Mouse (Mus musculus) hindlimb bud, embryonic 11.5 days (tissue): ENCODE measurements around the gene Ank3.

Experiments
- DNase-seq: peaks from one replicate; pipeline ENCODE4 v3.0.0-alpha.2; 2012; ENCODE audit warnings: low read depth, low spot score; ENCODE audit errors: extremely low spot score

The Ank3 gene

GRCm38 (mm10) chr10:69471841-69472240 lies 73.3 kb downstream of the Ank3 start:
- DNase-seq = no peak

DNA sequence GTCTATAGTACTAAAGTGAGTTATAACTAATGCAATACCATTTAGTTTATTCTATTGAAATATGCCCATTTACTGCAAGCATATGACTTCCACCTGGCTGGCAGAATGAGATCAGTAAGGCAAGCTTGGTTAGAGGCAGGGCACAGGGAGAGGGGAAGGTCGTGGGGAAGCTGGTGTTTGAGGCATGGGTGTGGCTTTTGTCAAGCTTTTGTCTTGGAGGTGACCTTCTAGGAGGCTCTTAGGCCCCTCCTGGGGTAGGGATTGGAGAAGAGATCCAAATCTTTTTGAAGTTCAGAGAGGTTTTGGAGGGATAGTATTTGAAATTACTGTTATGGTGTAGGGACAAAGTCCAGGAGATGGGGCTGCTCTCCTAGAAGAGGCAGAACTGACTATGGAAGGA lies 78.3 kb downstream of the Ank3 start:
- DNase-seq = no peak

- no peak for DNase-seq
Observed at GRCm38 (mm10) chr10:69477656-69478055, 79.1 kb downstream of the Ank3 start.

DNA sequence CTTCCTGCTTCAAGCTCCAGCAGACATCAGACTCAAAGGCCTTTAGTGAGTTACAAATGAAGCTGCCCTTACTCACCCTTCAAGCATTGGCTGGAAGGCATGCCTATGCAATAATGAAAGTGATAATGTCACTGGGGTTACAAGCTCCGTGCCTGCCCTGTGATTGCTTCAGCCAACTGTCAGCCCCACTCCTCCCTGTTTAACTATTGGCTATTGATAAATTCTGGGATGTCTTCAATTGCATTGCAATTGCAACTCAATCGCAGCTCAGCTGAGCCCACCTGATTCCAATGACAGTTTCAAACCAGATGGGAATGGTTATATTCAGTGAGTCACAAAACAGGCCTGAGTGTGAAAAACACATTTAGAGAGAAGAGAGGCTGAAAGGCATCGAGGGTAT lies 80.3 kb downstream of the Ank3 start:
- no peak for DNase-seq

DNA sequence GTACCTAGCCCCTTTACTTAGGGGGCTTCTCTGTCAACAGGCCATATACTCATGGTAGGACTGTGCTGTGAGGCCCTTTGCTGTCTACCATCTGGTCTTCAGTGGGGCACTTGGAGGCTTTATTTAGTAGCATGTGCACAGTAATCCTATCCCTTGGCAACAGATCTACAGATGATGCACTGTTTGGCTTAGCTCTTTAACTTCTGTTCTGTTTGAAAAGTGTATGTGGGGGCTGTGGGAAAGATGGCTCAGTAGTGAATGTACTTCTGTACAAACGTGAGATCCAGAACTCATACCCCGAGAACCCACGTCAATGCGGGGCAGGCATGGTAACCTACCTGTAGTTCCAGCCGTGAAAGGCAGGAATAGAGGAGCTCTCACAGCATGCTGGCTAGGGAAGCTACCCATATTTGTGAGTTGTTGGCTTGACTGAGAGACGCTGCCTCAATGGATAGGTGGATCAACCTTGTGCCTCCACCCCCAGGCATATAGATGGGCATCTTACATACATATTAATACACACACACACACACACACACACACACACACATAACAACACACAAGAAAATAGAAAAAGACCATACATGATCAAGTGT lies 86.7 kb downstream of the Ank3 start:
- DNase-seq = no peak

DNA sequence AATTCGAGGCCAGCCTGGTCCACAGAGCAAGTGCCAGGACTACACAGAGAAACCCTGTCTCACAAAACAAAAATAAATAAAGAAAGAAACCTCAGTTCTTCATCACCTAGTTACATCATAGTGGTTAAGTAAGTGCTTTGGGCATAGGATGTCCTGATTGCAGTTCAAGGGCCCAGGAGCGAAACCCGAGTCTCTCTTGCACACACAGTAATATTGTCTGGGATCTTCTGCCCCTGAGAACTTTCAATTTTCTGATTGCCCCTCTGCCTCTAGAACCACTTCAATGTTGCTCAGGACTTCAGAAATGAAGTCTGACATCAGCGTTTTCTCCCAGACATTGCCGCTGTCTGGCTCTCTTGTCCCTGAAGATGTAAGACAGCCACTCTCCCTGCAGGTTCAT lies 91.6 kb downstream of the Ank3 start:
- DNase-seq = no peak

GRCm38 (mm10) chr10:69491975-69492374 lies 93.4 kb downstream of the Ank3 start:
- DNase-seq = no peak

DNA sequence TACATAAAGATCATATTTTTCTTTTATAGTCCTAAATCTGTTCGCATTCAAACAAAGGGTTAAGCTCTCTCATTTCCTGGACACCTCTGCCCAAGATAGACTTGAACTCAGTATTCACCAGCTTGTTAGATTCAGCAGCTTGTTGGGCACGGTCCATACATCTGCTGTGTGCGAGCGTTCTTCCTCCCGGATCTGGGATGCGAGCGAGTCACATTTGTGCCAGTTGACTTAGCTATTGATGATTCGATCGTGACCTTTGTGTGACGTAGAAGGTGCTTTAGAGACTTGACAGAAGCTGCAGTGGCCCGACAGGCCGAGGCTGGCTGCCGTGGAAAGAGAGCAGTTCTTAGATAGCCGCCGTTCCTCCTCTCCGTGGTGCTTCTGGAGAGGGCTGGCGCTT lies 98.8 kb downstream of the Ank3 start:
- DNase-seq = no peak

DNA sequence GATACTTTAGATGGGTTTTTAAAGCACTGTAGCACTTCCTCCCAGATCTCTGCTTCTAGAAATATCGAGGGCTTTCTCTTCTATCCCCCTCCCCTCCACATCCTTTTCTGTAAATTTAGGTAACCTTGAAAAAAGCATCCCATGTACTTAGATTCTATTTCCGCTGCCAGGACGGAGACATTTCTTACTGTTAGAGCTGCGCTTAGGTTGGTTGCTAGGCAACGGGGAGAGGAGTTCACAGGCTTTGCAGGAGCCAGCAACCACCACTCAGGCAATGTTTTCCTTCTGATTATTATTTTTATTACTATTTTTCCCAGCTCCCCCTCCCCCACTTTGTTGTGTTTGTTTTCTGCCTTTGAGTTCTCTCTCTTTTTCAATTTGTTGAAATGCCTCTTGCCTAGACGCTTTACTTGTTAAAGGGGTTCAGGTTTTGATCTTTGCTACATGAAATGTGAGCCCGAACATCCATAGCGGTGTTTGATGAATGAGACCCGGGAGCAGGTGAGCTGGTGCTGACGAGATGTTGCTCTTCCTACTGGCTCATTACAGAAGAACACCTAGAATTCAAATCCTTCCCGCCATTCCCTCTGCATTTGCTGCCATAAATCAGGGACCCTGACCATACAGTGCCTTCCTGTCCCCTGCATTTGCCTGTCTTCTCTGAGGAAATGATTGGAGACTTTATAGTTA lies 101.7 kb downstream of the Ank3 start:
- no peak for DNase-seq

GRCm38 (mm10) chr10:69503791-69504190 lies 105.2 kb downstream of the Ank3 start:
- DNase-seq = no peak

- DNase-seq = no peak
Observed at GRCm38 (mm10) chr10:69507719-69508118, 109.1 kb downstream of the Ank3 start.

DNA sequence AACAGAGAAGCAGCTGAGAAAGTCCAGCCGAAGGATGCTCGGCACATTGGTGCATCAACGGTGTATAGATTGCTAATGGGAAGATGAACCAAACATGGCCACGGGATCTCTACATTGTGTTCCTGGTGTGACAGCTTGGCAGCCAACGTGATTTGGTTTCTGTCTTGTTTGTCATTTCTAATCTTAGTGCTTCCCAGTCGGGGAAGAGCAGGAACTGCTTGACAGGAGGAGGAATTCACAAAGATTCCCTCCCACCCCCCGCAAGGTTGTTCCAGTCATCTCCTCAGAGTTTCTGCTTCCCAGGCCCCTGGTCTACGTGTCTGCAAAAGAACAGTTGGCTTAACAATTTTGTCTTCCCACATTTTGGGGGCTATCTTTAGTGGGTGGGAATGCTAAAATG lies 111.8 kb downstream of the Ank3 start:
- no peak for DNase-seq

GRCm38 (mm10) chr10:69511234-69511633 lies 112.7 kb downstream of the Ank3 start:
- DNase-seq = no peak

DNA sequence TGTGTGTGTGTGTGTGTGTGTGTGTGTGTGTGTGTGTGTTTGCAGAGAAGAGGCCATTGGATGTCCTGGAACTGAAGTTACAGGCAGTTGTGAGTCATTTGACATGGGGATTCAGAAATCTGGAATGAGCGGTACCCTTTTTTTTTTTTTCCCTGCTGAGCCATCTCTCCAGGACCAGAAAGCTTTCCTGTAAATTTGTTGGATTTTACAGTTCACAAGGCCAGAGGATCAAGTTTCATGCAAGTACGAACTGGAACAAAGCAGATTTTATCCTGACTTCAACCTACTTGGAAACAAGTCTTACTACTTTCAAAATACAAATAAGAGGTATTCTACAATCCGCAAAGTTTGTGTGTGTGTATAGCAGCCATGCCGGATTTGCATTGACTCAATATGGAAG lies 123.4 kb downstream of the Ank3 start:
- no peak for DNase-seq

GRCm38 (mm10) chr10:69523202-69523601 lies 124.6 kb downstream of the Ank3 start:
- DNase-seq = no peak

GRCm38 (mm10) chr10:69527318-69527717 lies 128.7 kb downstream of the Ank3 start:
- no peak for DNase-seq

DNA sequence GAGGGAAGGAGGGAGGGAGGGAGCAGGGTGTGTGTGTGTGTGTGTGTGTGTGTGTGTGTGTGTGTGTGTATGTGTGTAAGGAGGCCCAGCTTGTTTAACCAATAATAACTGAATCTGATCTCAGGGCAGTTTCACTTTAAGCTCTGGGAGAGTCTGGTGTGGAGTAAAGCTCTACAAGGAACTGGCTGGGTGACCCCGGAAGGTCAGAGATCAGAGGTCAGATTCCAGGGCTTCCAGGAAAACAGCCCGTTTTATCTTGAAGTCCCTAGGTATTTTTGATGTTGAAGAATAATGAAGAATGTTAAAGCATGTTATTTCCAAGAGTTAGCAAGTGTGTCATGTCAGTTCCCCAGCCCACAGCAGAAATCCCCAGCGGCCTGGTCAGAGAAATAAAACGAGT lies 130.2 kb downstream of the Ank3 start:
- DNase-seq = no peak

DNA sequence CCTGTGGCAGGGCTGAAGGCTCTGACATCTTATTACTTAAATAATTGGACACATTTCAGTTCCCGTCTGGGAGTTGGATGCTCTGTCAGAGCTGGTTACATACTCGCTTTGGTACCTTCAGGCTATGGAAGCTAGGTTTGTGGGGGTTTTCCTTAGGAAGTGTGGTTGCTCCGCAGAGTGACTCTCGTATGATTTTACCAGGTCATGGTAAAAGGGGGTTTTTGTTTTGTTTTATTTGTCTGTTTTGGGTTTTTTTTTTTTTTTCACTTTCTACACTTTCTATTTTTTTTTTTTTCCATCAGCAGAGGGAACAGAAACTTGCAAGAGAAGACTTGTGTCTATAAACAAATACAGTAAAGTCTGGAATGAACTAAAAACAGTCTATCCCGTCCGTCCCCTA lies 131.8 kb downstream of the Ank3 start:
- DNase-seq = no peak

GRCm38 (mm10) chr10:69531569-69531968 lies 133.0 kb downstream of the Ank3 start:
- no peak for DNase-seq

DNA sequence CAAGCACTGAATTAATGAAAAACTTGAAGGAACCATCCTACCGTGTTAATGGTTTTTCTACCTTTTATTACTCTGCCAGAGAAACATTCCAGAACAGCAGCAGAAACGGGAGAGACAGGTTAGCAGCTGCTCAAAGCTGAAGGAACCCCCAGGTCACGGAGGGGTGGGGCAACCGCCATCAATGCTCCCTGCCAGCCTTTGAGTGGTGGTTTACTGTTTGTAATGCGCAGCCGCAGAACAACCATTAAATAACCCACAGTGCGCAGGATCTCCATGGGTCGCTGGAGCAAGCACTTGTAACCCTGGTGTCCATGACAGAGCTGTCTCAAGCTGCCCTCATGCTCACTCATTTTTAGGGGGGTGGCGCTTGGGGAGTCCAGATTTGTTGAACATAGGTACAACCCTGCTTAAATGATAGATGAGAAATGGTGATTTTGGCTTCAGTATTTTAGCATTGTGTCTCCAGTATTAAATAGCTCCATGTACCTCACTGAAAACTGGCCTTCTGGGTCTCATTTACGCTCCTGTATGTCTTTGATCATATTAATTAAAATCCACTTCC lies 133.7 kb downstream of the Ank3 start:
- no peak for DNase-seq

DNA sequence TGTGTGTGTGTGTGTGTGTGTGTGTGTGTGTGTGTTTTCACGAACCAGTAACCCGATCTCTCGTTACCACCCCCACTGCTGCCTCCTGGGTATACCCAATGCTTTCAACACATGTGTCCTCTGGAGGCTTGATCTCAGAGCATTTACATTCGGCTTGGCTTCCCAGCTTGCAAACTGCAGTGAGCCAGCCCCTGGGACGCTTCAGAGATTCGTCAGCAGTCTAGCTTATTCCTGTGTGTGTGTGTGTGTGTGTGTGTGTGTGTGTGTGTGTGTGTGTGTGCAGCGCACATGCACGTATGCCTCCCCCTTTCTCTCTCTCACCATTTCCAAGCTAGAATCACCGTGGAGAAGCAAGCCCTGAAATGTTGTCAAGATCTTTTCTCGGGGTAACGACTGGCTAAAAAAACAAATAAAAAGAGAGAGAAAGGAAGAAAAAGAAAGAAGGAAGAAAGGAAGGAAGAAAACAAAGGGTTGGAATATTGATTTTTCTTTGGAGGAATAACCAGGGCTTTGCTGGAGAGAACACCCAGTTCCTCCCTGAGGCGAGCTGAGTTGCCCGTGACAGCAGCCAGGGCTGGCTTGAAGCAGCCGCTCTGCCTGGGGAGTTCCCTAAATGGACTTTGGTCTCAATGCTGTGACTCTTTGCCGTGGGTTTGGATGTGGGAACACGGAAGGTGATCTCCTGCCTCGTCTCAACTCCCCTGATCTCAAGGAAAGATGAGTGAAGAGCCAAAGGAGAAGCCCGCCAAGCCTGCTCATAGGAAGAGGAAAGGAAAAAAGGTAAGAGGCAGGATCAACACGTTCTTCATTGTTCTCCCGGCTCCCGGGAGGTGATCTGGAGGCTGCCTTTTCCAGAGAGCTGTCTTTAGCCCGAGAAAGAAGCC lies 135.2 kb downstream of the Ank3 start:
- no peak for DNase-seq

DNA sequence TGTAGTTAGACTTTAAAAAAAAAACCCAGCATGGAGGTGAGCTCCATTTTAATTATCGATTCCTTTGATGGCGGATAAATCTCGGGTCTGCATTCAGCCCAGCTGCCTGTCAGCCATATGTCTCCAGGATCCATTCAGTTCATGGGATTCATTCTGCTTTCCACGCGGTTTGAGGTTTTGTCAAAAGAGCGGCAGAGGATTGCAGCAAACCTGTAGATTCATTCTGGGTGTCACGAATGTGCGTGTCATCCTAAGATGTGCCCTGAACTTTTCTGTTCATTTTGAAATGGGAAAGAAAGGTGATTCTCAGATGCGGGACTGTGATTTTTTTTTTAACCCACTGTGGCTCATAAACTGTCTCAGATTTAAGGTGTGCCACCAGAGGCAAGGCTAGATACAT lies 136.1 kb downstream of the Ank3 start:
- no peak for DNase-seq
